Mouse (Mus musculus): ENCODE data around the gene Nefh.

Gene Nefh

DNA sequence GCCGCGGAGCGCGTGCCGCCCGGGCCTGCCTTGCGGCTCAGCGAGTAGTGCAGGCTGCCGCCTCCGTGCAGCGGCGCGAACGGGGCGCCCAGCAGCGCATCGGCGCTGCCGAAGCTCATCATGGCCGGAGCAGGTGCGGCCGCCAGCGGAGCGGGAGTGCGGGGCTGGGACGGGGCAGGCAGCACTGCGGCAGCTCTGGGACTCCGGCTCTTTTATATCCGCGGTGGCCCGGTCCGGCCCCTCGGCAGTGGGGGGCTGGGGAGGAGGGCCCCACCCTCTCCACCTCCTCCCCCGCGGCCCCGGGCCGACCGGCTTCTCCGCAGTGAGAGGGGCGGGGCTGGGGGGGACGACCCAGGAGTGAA is at the start of gene Nefh:
Gene Nefh (minus strand): TSS at position 252 of the 362 bp plus-strand sequence.
- no peak for DNase-seq (ENCODE audit: low spot score)

DNA sequence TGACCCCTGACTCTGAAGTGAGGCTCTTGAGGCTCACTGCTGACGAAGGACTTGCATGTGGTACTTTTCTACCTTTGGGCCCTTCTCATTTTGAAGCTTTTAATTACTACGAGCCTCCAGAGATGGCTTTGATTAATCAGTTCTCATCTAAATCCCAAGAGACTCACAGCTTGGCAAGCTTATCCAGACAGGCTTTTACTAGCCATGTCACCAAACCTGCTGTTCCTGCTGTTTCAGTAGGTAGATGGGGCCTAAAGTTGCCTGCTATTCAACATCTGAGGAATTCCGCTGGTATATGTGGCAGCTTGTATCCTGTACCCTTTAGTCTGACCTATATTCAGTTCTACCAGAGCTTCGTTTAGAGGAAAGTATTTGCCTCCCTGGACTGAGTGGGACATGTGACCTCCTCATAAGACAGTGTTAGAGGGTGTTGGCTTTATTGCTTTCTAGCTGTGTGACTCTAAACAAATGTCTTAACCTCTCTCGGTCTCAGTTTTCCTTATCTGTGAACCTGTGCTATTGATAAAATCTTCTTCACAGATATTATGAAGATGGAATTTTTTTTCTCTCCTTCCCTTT is 48.8 kb upstream of the Nefh start:
- DNase-seq (ENCODE audit: low spot score), result no peak

DNA sequence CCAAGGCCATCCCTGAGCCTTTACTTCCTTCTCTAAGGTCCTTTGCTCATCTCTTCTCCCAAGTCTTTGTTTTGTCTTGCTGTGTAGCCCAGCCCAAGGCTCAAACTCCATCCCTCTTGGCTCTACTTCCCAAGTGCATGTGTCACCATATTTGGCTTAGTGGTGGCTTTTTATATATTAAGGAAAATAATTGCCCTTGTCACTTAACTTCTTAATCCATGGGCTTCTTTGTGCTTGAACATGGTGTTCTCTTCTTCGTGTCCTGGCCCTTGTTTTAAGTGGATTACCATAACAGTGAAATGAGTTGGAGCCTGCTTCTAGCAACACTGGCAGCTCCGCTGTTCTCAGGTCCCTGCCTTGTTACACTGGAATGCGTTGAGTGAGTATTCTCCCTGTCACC is 47.8 kb upstream of the Nefh start:
- no peak for DNase-seq (ENCODE audit: low spot score)

DNA sequence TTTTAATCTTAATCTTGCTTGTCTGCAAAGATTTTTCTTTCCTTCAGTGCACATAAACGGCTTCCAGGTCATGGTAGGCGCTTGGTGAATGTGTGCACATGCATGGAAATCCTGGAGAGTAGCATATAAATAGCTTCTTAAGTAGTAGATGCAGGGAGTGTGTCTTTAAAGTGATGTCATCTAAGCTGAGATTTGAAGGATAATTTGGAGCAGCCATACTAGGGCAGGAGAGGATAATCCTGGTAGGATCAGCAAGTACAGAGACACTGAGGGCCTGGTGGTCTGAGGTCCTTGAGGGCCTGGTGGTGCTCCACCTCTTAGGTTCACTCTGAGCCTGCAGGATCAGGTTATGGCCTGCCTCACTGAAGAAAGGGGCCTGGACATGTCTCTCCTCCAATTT is 44.6 kb upstream of the Nefh start:
- no peak for DNase-seq (ENCODE audit: low spot score)

DNA sequence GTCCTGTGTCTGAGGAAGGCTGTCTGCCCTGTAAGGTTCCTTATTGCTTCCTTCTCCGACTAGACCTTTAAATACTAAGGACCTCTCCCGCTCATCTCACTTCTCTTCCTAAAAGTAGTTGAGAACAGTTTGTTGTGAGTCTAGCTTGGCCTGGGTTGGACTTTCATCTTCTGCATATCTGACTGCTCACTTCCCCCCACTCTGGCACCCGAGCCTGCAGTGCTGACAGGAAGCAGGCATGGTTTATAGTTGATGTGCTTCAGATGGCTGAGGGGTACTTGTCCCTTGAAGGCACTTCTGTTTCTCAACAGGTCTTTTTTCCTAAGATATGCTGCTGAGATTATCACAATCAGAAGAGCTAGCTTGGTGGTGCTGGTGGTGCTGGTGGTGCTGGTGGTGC is 41.3 kb upstream of the Nefh start:
- DNase-seq (ENCODE audit: low spot score), result no peak

DNA sequence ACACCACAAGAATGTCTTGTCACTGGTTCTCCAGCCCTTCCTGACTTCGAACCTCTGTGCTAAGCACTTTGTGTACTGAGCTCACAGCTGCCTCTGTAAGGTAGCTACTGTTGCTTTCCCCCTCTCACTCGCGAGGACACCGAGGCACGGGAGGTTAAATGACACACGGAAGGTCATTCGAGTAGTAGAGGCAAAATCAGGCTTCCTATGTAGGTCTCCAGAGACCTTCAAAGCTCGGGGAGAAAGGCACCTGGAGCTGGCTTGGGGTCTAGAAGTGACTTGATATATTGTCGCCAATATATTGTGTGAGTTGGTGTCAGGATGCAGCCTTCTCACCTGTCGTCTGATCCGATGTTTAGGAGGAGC is 39.6 kb upstream of the Nefh start:
- no peak for DNase-seq (ENCODE audit: low spot score)

DNA sequence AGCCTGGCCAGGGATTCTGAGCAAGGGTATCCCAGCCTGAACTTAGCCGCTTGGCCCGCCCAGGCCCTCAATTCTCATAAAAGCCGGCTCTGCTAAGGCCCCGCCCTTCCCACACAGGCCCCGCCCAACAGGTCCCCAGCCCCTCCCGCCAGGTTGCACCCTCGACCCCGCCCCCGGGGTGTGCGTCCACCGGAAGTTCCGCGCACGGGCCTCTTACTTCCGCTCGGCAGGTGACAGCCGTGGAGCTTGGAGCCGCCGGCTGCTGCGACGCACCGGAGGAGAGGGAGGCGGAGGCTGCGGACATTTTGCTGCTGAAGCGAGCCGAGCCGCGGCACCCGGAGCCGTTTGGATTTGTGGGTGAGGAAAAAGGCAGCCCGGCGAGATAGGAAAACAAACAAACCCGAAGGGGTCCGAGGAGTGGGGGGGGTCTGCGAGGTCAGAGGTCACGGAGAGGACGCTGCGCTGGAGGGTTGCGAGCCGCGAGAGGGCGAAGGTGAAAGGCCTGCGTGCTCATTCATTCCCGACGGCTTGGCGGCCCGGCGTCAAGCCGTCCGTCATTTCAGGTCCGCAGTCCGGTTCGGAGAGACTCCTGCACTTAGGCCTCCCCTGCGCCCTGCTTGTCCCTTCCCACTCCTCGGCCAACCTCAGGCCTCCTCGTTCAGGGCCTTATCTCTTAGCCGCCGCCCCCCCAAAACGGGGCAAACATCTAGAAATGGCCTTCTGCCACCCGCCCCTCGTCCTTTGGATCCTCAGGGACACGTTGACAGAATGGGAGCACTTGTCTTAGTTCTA is 39.0 kb upstream of the Nefh start, which contains the start of gene Ap1b1:
Gene Ap1b1 (plus strand): TSS at position 130 of the 792 bp plus-strand sequence.
- DNase-seq (ENCODE audit: low spot score), result peak; percentile 48

DNA sequence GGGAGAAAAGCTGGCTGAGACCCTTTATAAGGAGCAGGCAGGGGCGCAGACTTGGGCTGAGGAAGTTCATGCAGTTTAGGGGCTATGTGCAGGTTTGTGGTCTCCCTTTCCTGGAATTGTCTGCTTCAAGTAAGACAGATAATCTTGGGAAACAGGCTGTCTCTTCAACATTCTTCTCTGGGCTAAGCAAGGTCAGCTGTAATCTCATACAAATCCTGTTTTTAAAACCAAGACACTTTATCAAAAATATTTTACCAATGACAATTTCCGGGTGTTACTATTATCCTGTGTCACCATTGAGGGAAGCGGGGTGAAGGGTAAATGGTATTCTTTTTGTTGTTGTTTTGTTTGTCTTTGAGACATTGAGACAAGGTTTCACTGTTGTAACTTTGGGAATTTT is 36.9 kb upstream of the Nefh start:
- DNase-seq (ENCODE audit: low spot score), result no peak

DNA sequence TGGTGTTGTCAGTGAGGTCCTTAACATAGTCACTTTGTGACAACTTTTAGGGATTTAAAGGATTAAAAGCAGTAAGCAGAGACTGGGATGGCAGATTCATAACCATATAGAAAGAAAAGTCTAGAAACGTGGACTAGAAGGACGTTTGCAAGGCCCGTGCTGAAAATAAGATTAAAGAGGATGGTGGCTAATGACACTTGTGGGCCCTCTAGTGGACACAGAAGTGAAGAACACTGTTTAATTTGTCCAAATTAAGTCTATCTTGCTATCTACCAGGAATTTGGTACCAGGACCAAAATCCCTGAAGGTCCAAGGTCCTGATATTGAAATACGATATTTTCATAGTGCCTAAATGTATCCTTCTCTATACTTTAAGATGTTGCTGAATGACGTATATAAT is 36.4 kb upstream of the Nefh start:
- peak; percentile 43 for DNase-seq (ENCODE audit: low spot score)

DNA sequence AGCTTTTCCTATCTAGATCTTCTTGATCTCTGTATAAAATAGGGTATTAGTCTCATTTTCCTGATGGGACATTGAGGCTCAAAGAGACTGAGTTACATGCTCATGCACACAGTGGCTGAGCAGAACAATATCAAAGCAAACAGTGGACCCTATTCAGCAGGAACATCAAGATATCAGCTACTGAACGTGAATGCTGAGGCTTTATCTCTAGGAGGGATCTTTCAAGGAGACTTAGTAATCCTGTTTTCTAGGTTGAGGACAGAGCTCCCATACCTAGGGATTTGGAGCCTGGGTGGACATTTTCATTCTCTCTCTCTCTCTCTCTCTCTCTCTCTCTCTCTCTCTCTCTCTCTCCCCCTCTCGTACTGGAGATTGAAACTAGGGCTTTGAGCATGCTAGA is 35.7 kb upstream of the Nefh start:
- DNase-seq (ENCODE audit: low spot score), result no peak

DNA sequence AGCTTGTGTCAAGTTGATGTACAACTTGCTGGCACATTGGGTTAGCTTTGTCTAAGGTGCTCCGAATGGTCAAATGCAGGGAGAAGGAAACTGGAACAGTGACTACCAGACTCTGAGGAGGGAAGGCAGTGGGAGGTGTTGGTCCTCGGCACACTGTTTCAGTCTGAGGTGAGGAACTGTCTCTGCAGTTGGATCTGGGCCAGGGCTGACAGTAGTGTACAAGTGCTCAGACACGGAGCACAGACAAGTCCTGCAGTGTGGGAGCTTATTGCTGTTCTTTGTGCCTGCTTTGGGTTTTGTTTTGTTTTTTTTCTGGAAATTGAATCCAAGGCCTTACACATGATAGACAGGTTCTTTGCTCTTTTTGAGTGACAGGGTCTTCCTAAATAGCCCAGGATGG is 35.1 kb upstream of the Nefh start:
- no peak for DNase-seq (ENCODE audit: low spot score)

DNA sequence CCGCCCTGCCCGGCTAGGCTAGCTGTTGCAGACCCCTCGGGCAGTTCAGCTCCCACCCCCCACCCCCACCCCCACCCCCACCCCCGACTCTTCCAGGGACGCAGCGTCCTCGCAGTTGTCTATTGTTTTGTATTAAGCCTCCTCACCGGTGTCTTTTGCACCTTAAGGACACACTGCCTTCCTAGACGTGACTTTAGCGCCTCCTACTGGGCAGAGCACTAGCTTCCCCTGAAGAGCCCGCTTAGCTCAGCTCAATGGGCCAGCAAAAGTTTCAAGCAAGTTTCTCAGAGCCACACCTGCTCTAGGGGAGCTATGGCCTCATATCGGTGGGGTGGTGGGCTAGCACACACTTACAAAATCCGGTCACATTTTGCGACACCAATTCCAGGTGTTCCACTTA is 27.8 kb upstream of the Nefh start:
- no peak for DNase-seq (ENCODE audit: low spot score)

DNA sequence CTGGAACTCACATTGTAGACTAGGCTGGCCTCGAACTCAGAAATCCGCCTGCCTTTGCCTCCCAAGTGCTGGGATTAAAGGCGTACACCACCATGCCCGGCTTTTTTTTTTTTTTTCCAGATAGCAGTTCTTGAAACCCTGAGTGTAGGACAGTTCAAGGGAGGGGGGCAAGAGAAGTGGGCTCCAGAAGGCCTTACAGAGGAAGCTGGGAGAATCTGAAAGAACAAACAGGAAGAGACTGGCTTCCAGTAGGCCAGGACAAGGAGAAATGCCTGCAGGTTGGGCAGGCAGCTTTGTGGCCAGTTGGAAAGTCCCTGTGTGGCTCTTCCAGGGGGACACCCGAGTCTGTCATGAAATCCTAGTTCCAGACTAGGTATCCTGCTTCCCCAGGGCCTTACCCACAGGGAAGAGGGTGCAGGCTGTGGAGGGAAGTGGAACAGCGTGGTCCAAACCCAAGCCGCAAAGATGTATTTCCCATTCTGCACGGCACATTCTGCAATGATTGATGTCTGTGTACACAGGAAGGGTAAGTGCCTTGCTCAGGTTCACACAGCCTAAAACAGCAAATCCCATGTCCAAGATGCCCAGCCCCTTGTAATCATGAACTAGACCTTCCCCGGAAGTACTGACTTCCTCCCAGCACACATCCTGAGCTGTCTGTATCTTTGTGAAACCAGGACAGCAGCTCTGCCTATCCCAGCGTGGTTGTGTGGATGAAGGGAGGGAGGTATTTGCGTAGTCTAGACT is 26.7 kb upstream of the Nefh start:
- no peak for DNase-seq (ENCODE audit: low spot score)

DNA sequence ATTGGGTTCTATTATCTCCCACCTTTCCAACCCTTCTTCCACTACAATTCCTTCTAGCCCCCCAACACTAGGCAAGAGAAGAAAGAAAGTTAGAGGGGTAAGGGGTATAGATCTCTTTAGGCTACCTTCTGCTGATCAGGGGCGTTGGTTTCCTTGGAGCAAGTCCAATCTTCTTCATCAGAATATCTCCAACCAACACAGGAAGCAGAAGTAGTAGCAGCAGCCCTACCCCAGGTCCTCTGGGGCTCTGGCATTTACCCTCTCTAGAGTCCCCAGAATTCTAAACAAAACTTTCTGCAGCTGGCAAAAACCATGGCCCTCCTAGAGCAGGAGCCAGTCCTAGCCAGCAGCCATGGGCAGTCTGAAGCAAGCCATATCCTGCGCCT is 26.0 kb upstream of the Nefh start:
- no peak for DNase-seq (ENCODE audit: low spot score)

DNA sequence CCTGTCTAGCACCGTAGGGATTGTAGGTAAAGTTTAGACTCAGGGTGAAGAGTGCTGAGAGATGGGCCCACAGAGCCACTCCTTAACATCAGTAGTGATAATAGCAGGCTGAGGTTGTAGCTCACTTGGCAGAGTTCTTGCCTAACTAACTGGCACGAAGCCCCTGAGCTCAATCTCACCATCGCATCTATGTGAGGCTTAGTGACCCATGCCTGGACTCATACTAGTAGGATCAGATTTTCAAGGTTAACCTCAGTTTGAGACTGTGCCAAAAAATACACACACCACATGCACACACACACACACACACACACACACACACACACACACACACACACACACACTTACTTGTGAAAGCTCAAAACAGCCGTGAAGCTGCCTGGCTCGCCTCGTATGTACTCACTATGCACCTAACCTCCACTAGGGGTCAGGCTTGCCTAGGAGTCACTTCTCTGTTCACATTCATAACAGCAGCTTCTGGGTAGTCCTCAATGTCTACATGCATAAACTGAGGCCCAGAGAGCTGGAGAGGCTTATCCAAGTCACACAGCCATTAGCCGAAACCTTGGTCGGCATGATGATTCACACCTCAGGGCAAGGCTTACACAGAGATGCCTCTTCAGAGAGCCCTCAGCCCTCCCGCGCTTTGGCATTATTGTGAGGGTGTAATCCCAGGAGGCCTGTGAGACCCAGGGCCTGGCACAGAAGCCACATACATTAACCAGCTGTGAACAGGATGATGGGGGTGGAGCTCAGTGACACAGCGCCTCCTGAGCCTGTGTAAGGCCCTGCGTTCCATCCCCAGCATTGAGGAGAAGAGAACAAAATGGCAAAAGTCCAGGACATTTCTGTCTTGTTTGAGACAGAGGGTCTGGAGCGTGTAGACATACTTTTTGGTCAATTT is 25.4 kb upstream of the Nefh start:
- DNase-seq (ENCODE audit: low spot score), result peak; percentile 42

DNA sequence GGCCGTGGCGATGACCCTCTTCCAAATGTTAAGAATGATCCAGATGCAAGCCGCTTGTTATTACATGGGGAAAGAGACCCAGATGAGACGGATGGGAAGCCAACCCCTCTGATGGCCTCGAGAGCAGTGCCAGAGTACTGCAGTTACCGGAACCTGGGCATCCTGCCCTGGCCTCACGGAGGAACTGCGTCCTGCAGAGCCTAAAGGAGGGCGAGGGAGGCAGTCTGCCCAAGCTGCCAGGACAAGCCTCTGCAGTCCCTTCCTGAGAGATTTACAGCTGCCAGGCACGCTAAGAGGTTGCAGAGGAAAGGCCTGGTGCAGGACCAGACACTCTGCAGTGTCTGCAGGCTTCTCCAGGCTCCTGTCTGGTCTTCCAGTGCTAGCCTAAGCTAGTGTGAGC is 20.5 kb upstream of the Nefh start:
- no peak for DNase-seq (ENCODE audit: low spot score)

DNA sequence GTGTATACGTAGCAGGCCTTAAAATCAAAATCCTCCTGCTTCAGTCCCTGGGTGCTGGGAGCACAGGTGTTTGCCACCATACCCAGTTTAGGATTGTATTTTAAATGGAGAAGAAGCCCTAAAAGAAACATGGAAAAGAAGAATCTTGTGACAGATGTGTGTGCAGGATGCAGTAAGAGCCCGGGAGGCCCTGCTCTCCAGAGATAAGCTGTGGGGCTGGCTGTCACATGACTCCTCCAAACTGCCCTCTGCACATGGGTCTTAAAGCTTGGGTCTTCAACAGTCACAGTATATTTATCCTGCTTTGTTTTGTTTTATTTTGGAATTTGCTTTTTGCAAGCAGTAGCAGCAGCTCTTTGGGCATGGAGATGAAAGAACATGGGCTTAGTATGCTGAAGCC is 19.7 kb upstream of the Nefh start:
- no peak for DNase-seq (ENCODE audit: low spot score)

DNA sequence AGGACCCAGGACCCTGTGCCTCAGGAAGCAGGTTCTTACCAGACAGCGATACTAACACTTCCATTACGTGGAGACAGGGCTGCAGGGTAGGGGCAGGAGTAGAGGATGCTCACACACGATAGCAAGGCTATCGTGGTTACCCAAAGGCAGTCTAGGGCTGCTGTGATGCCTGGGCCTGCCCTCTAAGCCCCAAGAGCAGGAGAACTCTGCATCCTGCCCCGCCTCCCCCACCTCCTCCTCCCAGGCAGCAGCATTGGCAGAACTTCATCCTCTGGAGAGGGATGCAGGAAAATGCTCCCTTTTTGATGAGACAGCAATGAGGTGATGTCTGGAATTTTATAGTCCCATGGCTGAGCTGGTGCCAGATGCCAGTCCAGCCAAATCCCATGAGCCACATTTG is 19.0 kb upstream of the Nefh start:
- DNase-seq (ENCODE audit: low spot score), result no peak

DNA sequence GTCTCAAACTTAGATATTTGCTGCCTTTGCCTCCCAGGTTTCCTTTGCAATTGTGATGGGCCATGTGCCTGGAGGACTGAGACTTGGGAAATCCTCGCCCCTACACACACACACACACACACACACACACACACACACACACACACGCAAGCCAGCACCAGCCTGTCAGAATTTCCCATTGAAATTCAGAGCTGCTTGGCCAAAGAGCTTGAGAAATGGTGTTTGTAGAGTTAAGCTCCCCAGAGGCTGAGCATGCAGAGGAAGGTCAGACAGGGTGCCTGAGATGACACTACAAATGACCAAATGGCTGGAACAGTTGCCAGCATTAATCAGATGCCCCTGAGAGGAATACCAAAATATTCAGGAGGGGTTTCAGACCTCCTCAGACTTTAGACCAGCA is 18.5 kb upstream of the Nefh start:
- no peak for DNase-seq (ENCODE audit: low spot score)

DNA sequence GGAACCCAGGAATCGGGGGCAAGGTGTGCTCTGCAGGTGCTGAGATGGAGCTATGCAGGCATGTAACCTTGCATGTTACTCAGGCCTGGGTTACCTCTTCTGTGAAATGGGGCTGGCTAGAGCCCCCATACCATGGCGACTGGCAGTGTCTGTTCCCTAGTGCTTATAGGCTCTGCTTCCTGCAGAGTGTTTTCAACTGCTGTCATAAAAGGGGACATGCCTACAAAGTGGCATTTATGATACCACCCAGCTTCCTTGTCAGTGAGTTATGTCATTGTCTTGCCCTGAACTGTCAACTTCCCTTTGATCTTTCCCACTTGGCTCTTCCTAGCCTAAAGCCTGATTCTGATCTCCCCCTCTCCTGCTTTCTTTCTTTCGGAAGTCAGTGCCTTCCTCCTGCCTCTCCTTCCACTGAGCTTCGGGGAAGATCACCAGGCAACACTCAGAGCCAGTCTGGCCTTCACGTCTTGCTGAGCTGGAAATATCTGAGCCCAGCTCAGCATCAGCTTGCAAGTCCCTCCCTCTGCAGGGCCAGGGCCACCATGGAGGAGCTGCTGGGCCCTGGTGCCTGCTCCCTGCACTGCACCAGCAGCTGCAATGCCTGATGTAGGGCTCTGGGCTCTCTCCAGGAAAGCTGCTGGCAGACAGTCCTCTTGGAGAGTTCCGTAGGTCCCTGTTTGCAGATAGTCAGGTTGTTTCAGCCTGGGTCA is 15.4 kb upstream of the Nefh start:
- DNase-seq (ENCODE audit: low spot score), result no peak

DNA sequence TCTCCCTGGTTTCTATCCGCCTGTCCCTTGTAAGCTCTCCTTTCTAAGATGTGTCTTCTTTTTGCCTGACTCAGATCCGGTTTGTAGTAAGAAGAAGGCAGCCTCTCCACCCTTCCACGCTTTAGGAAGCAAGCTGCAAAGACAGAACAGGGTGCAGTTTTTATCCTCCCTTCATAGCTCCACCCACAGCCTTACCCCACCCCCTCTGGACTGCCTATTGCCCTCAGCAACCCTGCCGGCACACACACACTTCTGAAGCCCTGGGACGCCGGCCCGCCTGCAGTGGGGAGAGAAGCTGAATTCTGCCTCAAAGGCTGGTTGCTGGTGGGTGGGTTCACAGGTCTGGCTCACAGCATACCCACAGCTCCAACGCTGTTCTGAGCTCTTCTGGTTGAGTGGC is 6.1 kb upstream of the Nefh start:
- DNase-seq (ENCODE audit: low spot score), result no peak

DNA sequence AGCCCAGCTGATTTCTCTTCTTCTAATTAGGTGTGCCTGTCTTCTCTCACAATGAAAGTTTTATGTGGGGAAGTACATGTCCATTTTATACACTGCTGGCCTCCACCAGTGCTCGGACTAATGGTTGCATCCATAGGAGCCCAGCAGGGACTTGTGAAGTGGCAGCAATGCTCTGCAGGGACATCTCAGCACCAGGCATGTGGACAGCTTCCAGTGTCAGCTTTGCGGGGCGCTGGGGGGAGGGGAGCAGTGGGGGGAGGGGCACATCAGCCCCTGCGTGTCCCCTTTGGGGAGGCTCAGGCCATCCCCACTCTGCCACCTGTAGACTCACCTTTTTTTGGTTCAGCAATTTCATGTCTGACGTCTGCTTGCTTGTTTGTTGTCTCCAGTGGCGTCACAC is 5.5 kb upstream of the Nefh start:
- no peak for DNase-seq (ENCODE audit: low spot score)
